Mouse (Mus musculus): ENCODE data around the gene Mast4.

The Mast4 gene

DNA sequence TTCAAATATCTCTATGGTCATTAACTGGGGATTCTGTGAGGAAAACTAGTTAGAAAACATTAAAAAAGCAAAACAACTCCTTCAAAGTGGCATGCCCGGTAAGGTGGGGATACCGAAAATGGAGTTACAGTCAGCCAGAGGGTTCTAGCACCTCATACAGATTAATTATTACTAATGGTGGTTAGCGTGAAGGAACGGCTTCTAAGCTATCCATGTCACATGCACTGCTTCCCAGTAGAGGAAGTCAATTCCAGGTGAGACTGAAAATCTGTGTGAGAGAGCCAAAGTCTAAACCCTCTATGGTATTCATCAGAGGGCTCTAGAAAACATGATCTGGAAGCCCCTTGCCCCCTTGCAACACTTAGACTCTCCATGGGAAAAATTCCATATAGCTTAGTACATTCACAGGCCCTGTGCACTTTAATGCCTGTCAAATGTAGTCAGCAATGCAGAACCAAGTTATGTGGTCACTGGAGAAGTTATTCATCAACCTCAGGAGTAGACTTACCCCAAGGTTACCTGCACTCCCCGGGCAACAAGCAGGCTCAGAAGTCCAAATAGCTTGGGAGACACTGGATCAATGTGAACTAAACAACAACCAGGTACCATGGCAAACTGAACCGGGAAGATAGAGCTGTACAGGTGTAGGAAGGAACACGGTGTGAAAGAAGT, 96.1 kb downstream of the Mast4 start:
- DNase-seq (ENCODE audit: low spot score), result no peak

DNA sequence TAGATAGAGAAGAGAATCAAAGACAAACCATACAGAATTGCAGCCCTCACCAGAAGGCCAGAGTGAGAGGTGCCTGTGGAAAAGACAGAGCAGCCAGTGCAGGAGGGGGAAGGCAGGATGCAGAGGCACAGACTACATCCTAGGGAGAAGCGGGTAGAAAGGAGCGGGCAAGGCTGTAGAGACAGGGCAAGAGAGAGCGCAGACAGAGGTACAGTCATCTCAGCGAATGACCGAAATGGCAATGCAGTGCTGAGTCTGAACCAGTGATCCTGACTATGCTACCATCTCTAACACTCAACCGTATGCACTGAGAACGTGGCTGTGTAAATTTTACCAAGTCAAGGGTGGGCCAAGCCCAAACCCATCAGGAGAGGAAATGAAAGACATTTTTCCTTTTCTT, 102.1 kb downstream of the Mast4 start:
- DNase-seq (ENCODE audit: low spot score), result no peak

DNA sequence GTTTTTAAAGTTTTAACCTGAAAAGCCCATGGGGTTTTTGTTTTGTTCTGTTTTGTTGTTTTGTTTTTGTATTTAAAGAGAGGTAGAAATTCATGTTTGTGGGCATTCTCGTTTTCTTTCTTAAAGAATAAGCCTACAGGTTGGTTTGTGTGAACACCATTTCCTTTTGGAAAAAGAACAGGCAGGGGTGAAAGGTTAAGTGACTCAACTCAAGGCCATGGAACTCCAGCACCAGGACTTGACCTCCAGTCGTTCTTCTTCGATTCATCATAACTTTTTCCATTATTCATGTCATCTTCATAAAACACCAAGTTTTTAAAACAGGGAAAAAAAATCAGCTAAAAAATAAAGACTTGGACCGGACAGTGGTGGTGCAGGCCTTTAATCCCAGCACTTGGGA, 105.2 kb downstream of the Mast4 start:
- no peak for DNase-seq (ENCODE audit: low spot score)

DNA sequence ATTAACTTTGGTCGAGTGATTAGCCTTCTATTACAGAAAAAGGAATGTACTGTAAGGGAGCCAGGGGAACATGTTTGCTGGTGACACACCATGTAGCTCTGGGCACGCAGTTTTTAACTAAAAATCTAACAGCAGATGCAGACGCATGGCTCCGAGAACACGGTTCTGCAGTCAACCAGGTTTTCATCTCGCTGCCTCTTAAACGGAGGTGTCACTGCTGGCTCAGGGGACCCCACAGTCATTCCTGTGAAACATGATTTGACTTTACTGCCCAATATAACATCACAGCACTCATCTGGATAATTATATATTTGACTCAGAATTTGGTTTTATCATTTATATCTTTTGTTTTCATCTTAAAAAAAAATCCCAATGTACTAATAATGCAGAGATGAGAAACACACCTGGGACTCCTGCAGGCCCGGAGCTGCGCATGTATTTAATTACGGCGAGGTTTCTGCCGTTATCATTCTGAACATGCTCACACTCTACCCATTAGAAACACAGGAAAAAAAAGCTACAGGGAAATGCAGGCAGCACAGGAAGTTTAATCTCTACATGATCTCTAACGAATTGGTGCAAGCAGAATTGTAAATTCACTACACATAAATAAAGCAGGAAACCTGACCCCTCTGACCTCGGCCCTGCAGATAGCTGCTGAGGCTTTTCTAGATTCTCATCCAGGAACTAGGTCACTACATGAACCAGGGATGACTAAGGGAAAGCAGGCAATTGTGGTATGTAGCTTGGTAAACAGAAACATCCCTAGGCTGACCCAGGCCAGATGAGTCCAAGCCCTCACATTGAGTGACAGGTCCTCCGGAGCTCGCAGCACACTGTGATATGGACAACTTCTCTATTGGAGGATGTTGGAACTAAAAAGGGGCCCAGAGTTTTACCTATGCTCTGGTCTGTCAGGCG, 108.1 kb downstream of the Mast4 start:
- no peak for DNase-seq (ENCODE audit: low spot score)

DNA sequence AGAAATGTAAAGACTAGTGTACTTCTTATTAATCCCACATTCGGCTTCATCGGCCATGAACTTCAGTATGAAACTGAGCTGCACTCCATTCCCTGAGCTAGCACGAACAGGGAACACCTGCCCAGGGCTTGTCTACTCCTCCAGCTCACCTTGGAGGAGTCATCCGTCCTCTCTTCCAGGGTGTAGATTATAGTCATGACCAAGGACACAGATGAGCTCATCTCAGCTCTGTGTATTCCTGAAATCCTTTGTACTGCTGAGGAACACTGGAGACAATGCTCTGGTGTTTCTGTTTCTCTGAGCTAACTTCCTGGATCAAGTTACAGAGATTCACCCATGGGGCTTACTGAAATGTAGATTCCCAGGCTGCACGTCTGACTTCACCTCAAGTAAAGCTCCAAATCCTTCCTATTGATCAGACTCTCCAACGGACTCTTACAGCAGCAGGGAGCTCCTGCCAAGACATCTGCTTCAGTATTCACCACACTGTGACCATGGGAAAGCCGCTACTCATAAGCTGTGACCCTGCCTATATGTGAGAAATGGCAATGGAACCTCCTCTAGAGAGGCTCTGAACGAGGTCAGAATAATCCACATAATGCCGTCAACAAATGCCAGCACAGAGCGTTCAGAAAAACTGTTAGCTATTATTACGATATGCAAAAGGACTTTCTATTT, 108.9 kb downstream of the Mast4 start:
- no peak for DNase-seq (ENCODE audit: low spot score)

DNA sequence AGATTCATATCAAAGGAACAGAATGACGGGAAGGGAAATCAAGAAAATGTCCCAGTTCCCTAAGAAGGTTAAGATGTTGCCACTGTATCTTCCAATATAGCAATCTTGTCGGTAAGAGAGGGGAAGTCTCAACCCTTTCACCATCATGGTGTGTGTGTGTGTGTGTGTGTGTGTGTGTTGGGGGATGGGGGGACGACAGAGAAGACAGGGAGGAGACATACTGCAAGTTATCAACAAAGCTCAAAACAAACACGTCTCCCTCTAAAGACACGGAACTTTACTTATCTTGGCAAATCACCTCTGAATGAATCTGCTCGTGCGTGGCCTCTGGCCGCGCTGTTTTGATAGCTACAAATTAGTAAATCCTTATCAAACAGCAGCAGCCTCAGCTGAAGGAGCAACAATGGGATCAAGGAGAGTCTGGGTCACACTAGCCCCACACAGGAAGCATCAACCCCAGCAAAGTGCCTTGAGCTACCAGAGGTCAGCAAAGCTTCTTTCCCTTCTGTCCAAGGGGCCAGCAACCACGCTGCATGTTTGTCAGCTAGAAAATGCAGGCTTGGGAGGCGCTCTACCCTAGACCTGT, 113.7 kb downstream of the Mast4 start:
- no peak for DNase-seq (ENCODE audit: low spot score)

DNA sequence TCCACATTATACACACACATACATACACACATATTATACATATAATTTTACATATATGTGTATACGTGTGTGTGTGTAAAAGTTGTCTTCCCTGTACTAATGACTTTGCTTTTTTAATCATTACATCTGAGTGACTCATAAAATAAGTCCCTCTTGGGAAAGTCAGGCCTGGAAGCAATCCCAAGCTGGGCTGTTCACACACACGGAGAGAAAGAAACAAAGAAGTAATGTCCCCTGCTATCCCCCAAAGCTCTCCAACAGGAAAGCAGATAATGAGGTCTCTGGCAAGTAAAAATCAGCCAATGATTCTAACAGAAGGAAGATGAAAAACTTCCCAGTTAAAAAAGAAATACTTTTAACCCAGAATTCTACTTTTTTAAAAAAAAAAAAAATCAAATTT, 114.3 kb downstream of the Mast4 start:
- DNase-seq (ENCODE audit: low spot score), result peak; percentile 42

DNA sequence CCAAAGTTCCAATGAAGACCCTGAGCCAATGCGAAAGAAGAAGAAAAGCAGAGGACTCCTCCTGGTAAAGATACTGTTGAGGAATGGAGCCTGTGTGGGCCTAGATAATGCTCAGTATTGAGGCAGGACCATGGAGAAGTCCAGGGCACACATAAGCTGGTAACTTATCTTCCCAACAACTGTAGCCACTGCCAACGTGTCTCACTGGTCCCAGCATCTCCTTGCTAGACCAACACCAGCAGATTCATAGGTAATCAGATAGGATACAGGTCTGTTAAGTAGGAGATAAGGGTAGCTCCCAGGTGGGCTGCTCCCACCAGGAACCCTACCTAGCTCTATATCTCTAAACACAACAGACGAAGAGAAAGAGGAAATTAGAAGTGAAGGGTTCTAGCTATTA, 116.8 kb downstream of the Mast4 start:
- DNase-seq (ENCODE audit: low spot score), result no peak

DNA sequence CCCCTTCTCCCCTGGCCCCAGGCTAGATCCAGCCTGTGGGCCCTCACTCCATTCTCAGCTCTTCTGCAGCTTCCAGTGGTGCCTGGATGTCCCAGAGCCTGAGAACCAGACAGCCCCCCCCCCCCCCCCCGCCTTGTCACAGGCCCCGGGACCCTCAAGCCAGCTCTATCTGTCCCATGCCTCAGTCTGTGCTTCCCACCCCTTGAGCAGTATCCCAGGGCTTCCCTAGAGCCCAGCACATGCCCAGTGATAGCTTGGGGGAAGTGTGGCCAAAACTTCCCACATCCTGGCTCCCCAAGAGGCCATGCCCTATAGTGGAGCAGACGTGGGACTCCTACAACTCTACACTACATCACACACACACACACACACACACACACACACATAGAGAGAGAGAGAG, 119.8 kb downstream of the Mast4 start:
- no peak for DNase-seq (ENCODE audit: low spot score)

DNA sequence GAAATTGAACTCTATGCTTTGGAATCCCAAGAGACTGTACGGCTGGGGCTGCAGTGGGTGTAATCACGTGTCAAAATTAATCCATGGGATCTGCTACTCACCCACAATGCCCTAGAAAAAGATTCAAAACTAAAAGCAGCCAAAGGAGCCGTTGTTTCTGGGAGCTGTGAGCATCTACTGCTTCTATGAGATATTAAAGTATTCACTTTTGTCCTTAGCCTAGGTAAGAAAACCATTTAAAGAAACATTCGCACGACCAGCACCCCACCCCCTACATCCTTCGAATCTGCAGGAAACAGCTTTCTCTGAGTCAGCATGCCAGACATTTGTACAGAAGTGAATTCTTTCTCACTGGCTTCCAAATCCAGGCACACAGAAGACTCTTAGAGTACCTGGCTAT, 122.3 kb downstream of the Mast4 start:
- no peak for DNase-seq (ENCODE audit: low spot score)

DNA sequence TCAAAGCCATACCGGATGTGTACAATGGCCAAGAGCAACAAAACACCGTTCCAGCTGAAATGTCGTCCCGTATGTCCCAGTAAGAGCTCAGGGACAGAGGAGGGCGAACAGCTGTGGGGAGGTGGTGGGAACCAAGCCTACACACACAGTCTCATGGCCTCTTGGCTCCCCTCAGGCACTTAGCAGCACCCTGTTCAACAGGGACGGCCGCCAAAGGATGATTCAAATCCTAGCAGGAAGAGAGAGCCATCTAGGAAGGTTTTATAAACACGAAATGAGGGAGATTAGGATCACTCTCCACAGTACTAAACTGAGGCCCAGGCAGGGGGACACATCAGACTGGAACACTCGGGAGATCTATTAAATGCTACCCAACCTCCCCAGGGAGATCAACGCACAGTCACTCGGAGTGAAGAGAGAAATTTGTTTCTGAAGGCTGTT, 122.8 kb downstream of the Mast4 start:
- peak; percentile 73 for DNase-seq (ENCODE audit: low spot score)

DNA sequence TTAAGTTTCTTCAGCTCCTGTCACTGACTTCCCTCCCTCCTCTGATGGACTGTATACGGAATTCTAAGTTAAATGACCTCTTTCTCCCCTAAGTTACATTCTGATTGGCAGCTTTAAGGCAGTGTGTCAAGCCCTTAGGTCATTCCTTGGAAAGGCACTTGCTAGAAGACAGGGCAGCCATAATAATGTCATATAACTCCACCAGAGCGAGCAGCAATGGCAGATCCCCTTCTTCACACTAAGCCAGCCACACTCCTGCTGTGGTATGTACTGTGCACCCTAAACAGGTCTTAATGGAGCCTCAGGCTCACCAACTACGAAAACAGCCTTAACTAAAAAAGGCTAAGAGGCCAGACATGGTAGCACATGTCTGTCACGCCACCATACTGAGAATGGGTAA, 123.6 kb downstream of the Mast4 start:
- DNase-seq (ENCODE audit: low spot score), result no peak

DNA sequence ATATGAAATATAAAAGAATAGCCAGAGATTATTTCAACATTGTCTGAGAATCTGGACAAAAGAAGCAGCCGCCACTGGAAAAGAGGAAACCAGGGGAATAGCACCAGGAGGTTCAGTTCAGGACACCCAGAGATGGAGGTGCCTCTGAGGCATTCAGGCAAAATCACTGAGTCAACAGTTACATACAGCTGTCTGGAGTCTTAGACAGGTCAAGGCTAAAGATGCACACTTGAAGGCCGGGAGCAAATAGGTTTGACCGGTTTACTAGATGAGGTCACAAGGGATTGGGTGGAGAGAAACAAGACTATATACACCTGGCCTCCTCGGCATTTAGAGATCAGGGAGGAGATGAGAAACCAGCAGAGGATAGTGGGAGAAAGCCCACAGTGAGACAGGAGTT, 127.1 kb downstream of the Mast4 start:
- DNase-seq (ENCODE audit: low spot score), result no peak

DNA sequence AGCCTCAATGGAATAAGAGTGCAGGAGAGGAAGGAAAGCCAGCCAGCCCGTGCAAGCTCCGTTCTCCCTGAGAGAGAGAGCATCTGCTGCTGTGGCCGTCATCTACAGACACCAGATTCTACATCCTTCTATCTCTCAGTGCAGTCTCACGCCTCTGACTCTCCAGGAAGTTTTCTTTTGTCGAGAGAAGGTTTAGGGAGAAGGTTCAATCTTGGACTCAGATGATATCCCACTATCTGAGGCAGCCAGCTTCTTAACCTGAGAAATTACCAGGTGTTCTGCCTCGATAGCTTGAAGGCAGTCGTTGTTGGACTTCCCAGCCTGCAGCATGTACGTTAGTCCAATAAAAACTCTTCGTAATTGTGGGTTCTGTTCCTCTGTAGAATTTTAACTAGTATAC, 127.7 kb downstream of the Mast4 start:
- no peak for DNase-seq (ENCODE audit: low spot score)

DNA sequence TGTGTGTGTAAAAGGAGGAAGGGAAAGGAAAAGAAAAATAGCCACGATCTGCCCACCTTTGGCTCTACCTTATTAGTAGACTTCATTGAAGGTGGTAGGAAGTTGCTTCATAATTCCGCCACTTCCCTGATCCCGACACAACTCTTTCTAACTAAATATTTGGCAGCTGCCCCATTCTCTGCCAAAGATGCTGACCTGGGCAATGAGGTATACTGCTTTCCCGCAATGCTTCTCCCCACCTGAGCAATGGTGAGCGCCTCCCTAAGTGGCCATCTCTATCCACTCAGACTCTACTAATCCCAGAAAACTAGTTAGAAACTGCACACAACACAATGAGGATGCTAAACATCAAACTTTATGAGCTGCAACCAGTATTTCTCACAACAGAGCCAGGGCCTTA, 129.1 kb downstream of the Mast4 start:
- no peak for DNase-seq (ENCODE audit: low spot score)

DNA sequence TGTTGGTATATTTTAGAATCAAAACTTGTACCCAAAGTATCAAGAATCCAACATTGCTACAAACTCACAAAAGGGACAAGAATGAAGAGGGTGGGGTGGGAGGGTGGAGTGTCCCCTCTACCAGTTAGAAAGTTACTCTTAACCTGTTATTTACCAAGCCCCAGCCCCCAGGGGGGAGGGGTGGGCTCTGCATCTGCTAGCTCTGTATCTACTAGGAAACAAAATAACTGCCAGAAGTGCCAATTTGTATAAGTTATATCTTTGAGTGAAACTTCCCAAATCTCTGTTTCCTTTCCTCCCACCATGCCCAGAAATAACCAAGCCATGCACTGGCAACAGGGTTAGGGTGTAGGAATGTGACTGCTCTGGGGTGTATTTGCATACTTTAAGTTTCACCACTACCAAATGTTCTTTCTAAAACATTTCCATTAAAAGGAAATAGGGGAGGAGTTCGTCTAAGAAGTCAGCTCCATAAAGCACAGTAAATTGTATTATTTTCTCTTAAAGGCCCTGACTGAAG, 130.9 kb downstream of the Mast4 start:
- no peak for DNase-seq (ENCODE audit: low spot score)

DNA sequence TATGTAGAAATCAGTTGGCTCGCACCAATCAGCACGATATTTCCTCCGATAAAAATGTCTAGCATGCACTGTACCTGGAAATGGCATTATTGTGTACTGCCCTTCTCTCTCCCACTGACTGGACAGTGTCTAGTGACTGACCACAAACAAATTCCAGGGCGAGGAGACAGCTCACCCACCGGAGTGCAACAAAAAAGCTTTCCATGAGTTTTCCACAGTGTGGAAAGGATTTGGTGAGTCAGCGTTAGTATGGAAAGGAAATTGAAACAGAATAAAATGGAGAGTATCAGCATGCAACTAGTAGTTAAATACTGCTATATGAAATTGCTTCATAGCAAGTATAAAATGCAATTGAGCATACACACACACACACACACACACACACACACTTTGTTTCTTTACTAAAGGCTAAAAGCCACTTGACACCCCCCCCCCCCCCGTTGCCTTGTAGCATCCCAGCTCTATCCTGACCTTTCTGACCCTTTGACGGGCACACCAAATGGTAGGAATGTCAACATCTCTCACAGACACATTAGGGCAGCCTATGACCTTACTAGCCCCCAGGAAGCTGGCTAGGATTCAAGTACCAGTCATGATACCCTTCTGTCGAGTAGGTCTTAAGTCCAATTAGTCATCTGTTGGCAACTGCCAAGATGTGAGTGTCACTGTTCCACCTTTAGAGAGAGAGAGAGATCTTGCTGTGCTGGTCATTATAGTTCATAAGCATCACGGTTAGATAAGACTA, 133.1 kb downstream of the Mast4 start:
- no peak for DNase-seq (ENCODE audit: low spot score)

DNA sequence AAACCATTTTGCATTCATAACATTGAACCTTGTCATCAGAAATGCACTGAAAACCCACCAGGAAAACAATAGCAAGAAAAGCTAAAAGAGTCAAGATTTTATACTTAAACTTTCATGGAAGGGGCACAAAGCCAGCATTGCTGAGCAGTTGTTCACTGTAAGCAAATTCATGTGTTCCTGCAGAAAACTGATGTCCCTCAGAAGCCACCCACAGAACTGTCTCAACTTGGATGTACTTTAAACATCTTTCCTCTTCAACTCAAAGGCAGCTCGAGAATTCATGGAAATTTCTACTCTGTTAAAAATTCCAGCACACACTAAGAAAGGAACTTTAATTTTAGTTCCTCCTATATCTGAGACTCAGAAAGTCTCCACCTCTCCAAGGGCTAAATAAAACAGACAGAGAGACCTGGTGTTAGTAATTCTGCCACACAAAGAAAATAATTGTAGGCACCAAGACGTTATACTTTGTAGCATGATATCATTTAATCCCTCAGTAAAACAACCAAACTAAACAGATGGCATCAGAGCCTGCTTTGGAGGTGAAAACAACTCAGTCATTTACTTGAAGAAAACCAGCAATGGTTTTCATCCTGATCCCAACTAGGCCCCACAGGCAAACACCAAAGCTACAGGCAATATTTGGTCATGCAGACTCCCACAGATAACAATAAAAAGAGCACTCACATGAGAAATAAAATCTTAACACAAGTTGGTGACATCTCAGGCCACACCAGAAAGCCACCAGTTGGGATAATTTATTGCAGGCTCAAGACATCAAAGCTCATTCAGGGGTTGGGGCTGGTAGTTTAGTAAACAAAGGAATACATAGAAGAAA, 134.3 kb downstream of the Mast4 start:
- DNase-seq (ENCODE audit: low spot score), result no peak

DNA sequence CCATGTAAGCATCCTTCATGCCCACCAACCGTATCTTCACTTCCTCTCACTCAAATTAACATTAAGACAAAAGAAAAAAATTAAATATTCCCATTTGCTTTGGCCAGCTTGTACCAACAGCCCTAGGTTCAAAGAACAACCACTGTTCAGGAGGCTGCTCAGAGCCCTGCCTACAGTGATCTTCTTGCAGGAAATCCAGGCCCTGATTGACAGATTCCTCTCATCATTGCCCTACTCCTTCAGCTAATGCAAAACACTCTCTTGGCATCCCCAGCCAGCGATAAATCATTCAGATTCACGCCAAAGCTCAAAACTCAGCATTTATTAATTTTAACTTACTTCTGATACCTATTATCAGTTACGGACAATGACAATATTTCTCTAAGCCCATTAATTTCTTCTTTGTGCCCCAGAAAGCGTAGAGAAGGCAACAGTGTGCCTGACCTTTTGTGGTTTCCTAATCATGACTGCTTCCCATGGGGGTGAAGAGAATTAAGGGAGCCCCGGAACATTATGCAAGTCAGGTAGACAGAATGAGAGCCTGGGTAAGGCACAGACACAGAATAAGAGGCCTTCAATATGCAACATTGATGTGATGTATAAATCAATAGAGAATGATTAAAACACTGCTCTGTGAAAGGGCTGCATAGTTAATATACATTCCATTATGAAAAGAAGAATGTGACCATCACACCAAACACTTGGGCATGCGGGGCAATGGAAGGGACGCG, 135.9 kb downstream of the Mast4 start:
- DNase-seq (ENCODE audit: low spot score), result no peak

DNA sequence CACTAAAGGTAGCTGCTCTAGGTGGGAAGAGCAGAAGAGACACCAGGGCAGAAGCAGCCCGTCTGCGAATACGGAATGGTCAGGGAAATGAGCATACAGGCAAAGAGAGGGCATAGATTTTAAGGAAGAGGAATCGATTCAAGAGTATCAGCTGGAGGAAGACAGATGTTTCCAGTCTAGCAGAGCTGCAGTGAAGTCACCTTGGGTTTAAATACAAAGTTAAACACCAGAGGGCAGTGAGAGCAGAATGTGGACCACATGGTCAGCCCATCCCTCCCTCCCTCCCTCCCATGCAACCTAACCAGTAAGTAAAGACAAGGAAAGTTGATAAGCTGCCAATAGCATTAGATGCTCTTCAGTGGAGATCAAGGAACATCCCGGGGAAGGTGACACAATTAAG, 138.0 kb downstream of the Mast4 start:
- no peak for DNase-seq (ENCODE audit: low spot score)
